Mouse (Mus musculus): ENCODE measurements at regions not wholly inside any gene's neighbourhood (a gene's known extent, or its start where the extent isn't known, plus 50 kb on each side); places are given as distances from the start of the nearest gene placed in this dataset.

DNA sequence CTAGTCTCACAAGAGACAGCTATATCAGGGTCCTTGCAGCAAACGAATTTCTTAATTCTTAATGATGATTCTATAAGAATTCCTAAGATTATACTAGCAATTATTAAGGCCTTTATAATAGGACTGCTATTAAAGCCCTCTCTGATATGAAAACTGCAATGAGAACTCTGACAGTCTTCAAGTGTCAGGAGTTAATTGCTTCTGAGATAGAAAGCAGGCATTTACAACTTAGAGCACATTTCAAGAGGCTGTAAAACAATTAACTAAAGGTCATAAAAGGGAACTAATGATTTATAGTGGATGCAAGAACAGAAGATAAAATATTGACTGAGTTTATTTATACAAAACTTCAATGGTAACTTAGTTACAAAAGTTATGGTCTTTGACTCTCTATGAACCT is 84.9 kb upstream of the Phlpp1 start:
- Histone ChIP-seq H3K4me1 (ENCODE audit: insufficient read depth, low read length) (no peaks in the 10 kb centered on the region), H3K9ac (replicated peaks; ENCODE audit: low read length) (no peak overlapping the region), H3K4me2 (ENCODE audit: low read depth, low read length) (no peak overlapping the region), H3K9me3 (ENCODE audit: low read length) (no peaks in the 10 kb centered on the region), H3K27me3 (ENCODE audit: insufficient read depth, low read length) (no peaks in the 10 kb centered on the region), H3K36me3 (ENCODE audit: insufficient read depth, low read length) (no peaks in the 10 kb centered on the region), H3K4me3 (ENCODE audit: low read length) (no peak overlapping the region), H3K27ac (no peak overlapping the region)
- 52% methylated on average over 1 of the region's 1 CpGs for WGBS
- ATAC-seq (no peak), DNase-seq (ENCODE audit: low spot score) (no peak)
- no peak for TF ChIP-seq CTCF (IDR thresholded peaks at IDR 0.05; ENCODE audit: low read depth)

- Histone ChIP-seq H3K27me3 (ENCODE audit: insufficient read depth, low read length) (no peaks in the 10 kb centered on the region), H3K9ac (replicated peaks; ENCODE audit: low read length) (no peak overlapping the region), H3K4me3 (ENCODE audit: low read length) (no peak overlapping the region), H3K4me2 (ENCODE audit: low read depth, low read length) (no peak overlapping the region), H3K27ac (no peak overlapping the region), H3K36me3 (ENCODE audit: insufficient read depth, low read length) (no peaks in the 10 kb centered on the region), H3K9me3 (ENCODE audit: low read length) (no peaks in the 10 kb centered on the region), H3K4me1 (ENCODE audit: insufficient read depth, low read length) (no peaks in the 10 kb centered on the region)
- 81% methylated on average over 3 of the region's 3 CpGs for WGBS
- ATAC-seq (no peak), DNase-seq (ENCODE audit: low spot score) (no peak)
- no peak for TF ChIP-seq CTCF (IDR thresholded peaks at IDR 0.05; ENCODE audit: low read depth)
Measured at GRCm38 (mm10) chr1:106092909-106093557, 78.5 kb upstream of the Phlpp1 start.

DNA sequence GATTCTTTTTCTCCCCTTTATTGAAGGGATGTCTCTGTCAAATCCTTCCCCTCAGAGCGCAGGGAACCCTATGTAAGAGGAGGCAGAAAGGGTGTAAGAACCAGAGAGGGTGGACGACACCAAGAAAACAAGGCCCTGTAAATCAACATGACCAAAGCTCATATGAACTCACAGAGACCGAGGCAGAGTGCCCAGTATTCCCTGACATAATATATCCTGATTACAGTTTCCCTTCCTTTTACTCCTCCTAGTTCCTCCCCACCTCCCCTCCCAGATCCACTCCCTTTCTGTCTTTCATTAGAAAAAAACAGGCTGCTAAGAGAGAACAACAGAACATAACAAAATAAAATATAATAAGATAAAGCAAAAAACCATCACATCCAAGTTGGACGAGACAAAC is 77.7 kb upstream of the Phlpp1 start:
- H3K9me3 ChIP-seq (ENCODE audit: low read length): no peaks in the 10 kb centered on the region
- H3K27ac ChIP-seq: no peak overlapping the region
- H3K27me3 ChIP-seq (ENCODE audit: insufficient read depth, low read length): no peaks in the 10 kb centered on the region
- ATAC-seq: no peak
- no peaks in the 10 kb centered on the region for H3K36me3 ChIP-seq (ENCODE audit: insufficient read depth, low read length)
- no peak overlapping the region for H3K4me3 ChIP-seq (ENCODE audit: low read length)
- H3K9ac ChIP-seq (replicated peaks; ENCODE audit: low read length): no peak overlapping the region
- no peak for TF ChIP-seq CTCF (IDR thresholded peaks at IDR 0.05; ENCODE audit: low read depth)
- 89% methylated on average over 4 of the region's 4 CpGs for WGBS
- DNase-seq (ENCODE audit: low spot score): no peak
- H3K4me2 ChIP-seq (ENCODE audit: low read depth, low read length): no peak overlapping the region
- no peaks in the 10 kb centered on the region for H3K4me1 ChIP-seq (ENCODE audit: insufficient read depth, low read length)

- TF ChIP-seq CTCF (IDR thresholded peaks at IDR 0.05; ENCODE audit: low read depth): no peak
- H3K4me1 ChIP-seq (ENCODE audit: insufficient read depth, low read length): no peaks in the 10 kb centered on the region
- no peaks in the 10 kb centered on the region for H3K27me3 ChIP-seq (ENCODE audit: insufficient read depth, low read length)
- no peak overlapping the region for H3K4me2 ChIP-seq (ENCODE audit: low read depth, low read length)
- ATAC-seq (peak; percentile 72), DNase-seq (ENCODE audit: low spot score) (peak; percentile 56)
- H3K9ac ChIP-seq (replicated peaks; ENCODE audit: low read length): no peak overlapping the region
- H3K36me3 ChIP-seq (ENCODE audit: insufficient read depth, low read length): no peaks in the 10 kb centered on the region
- no peak overlapping the region for H3K4me3 ChIP-seq (ENCODE audit: low read length)
- no peaks in the 10 kb centered on the region for H3K9me3 ChIP-seq (ENCODE audit: low read length)
- 23% methylated on average over 4 of the region's 4 CpGs for WGBS
- no peak overlapping the region for H3K27ac ChIP-seq
Measured at GRCm38 (mm10) chr1:106096324-106096723, 75.2 kb upstream of the Phlpp1 start.

DNA sequence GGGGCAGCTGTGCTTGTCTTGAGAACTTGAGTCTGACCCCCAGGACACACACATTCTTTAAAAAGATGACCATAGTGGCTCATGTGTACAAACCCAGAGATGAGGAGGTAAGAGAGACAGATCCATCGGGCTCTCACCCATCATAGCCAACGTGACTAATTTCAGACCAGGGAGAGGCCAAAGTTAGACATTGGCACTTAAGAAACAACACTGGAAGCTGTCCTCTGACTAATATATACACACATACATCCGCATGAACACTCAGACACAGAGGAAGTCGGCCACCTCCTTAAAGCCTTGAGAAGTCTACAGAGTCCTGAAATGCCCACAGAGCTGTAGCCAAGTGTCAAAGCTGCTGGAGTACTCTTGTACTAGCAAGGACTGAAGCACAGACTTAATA is 74.4 kb upstream of the Phlpp1 start:
- Histone ChIP-seq H3K4me1 (ENCODE audit: insufficient read depth, low read length) (no peaks in the 10 kb centered on the region), H3K9me3 (ENCODE audit: low read length) (no peaks in the 10 kb centered on the region), H3K27ac (no peak overlapping the region), H3K27me3 (ENCODE audit: insufficient read depth, low read length) (no peaks in the 10 kb centered on the region), H3K9ac (replicated peaks; ENCODE audit: low read length) (no peak overlapping the region), H3K4me2 (ENCODE audit: low read depth, low read length) (no peak overlapping the region), H3K4me3 (ENCODE audit: low read length) (no peak overlapping the region), H3K36me3 (ENCODE audit: insufficient read depth, low read length) (no peaks in the 10 kb centered on the region)
- TF ChIP-seq CTCF (IDR thresholded peaks at IDR 0.05; ENCODE audit: low read depth): no peak
- DNase-seq (ENCODE audit: low spot score) (no peak), ATAC-seq (no peak)
- 95% methylated on average over 4 of the region's 4 CpGs for WGBS

DNA sequence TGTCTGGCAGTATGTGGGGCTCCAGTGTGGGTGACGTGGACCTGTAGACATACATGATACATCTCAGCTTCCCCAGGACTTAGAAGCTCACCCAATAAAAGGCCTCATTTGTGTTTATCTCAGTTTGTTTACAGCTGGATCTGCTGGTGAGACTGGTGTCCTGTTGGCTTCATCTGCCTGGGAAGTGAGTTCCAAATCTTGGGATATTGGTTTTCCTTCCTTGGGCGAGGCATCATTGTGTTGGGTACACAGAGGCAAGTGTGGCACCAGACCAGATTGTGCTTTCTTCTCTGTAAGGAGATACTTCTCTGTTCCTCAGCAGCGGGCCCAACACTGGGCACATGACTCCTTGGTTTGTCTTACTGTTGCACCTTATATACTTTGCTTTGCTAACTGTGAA is 70.9 kb upstream of the Phlpp1 start:
- Histone ChIP-seq H3K9me3 (ENCODE audit: low read length) (no peaks in the 10 kb centered on the region), H3K9ac (replicated peaks; ENCODE audit: low read length) (no peak overlapping the region), H3K4me2 (ENCODE audit: low read depth, low read length) (no peak overlapping the region), H3K27me3 (ENCODE audit: insufficient read depth, low read length) (no peaks in the 10 kb centered on the region), H3K4me1 (ENCODE audit: insufficient read depth, low read length) (no peaks in the 10 kb centered on the region), H3K27ac (no peak overlapping the region), H3K4me3 (ENCODE audit: low read length) (no peak overlapping the region), H3K36me3 (ENCODE audit: insufficient read depth, low read length) (no peaks in the 10 kb centered on the region)
- 90% methylated on average over 3 of the region's 3 CpGs for WGBS
- no peak for DNase-seq (ENCODE audit: low spot score)
- no peak for ATAC-seq
- TF ChIP-seq CTCF (IDR thresholded peaks at IDR 0.05; ENCODE audit: low read depth): no peak

DNA sequence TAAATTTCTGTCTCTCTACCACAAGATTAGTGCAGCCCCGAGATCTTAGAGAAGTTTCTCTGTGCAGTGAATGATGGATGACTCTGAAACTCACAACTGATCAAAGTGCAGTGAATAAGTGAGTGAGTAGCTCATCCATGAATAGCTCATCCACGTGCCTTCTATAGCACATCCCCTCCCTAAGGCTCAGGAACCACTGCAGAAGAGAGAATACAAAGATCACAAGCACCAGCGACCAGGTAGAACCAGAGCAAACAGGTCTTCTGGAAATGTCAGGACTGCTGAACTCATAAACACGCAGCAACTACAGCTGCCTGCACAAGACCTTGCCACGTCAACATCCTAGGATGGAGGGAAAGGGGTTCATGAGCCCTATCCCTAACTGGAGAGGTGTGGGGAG is 69.0 kb upstream of the Phlpp1 start:
- ATAC-seq (no peak), DNase-seq (ENCODE audit: low spot score) (no peak)
- no peak overlapping the region for H3K4me3 ChIP-seq (ENCODE audit: low read length)
- no peaks in the 10 kb centered on the region for H3K36me3 ChIP-seq (ENCODE audit: insufficient read depth, low read length)
- H3K4me1 ChIP-seq (ENCODE audit: insufficient read depth, low read length): no peaks in the 10 kb centered on the region
- no peak overlapping the region for H3K4me2 ChIP-seq (ENCODE audit: low read depth, low read length)
- no peak for TF ChIP-seq CTCF (IDR thresholded peaks at IDR 0.05; ENCODE audit: low read depth)
- no peak overlapping the region for H3K27ac ChIP-seq
- no peaks in the 10 kb centered on the region for H3K9me3 ChIP-seq (ENCODE audit: low read length)
- H3K9ac ChIP-seq (replicated peaks; ENCODE audit: low read length): no peak overlapping the region
- 80% methylated on average over 5 of the region's 5 CpGs for WGBS
- no peaks in the 10 kb centered on the region for H3K27me3 ChIP-seq (ENCODE audit: insufficient read depth, low read length)
